8 mouse cellular contexts compared by ENCODE assay signal in genomic region chr7:64192261-64192943, GRCm38 (mm10). TPM values are rescaled to one million over a fixed set of nuclear protein-coding genes. Genes with fewer than 3 reads are reported as not detected.
DNase-seq lines count a peak whose midpoint lies in the region; ATAC-seq and TF ChIP-seq lines count a peak whose summit lies in the region.

No protein-coding gene starts in this region.

- H3K36me3 ChIP-seq in forebrain, embryonic 10.5 days (replicated peaks), result no peaks in the 10 kb centered on the region
- H3K36me3 ChIP-seq in forebrain, embryonic 12.5 days (replicated peaks), result no peaks in the 10 kb centered on the region
- H3K36me3 ChIP-seq in thymus, adult 2 months (ENCODE audit: control insufficient read depth, insufficient read depth, low read length), result no peaks in the 10 kb centered on the region
- no peaks in the 10 kb centered on the region for H3K36me3 ChIP-seq in myocyte (ENCODE audit: control insufficient read depth, insufficient read depth)

- H3K9me3 ChIP-seq in forebrain, embryonic 10.5 days, result no peaks in the 10 kb centered on the region
- no peaks in the 10 kb centered on the region for H3K9me3 ChIP-seq in forebrain, embryonic 12.5 days

- no peak for TF ChIP-seq POLR2A in thymus, adult 2 months (IDR thresholded peaks at IDR 0.05; ENCODE audit: control insufficient read depth, extremely low read depth, insufficient read depth, low read length, poor library complexity)
- TF ChIP-seq POLR2A in myocyte (IDR thresholded peaks at IDR 0.05; ENCODE audit: insufficient read length, low read depth), result no peak

- no peak overlapping the region for H3ac ChIP-seq in myocyte (ENCODE audit: control insufficient read depth, insufficient read length)

- H3K27me3 ChIP-seq in forebrain, embryonic 10.5 days (ENCODE audit: poor library complexity, severe bottlenecking), result no peaks in the 10 kb centered on the region
- no peaks in the 10 kb centered on the region for H3K27me3 ChIP-seq in forebrain, embryonic 12.5 days
- no peaks in the 10 kb centered on the region for H3K27me3 ChIP-seq in thymus, adult 2 months (ENCODE audit: control insufficient read depth, insufficient read depth, low read length)
- no peaks in the 10 kb centered on the region for H3K27me3 ChIP-seq in myocyte (ENCODE audit: control insufficient read depth, insufficient read depth, insufficient read length)

- DNase-seq in forebrain, embryonic 10.5 days (ENCODE audit: extremely low spot score, low spot score), result no peak
- peak; percentile 23 for DNase-seq in thymus, postnatal 4 days
- DNase-seq in thymus, adult 2 months, result no peak
- DNase-seq in gonadal fat pad, adult 2 months (ENCODE audit: low read depth), result peak; percentile 38
- DNase-seq in kidney, adult 9 months, result peak; percentile 35
- no peak for DNase-seq in spleen, adult 12 weeks (ENCODE audit: low spot score)

- no peak overlapping the region for H3K9ac ChIP-seq in forebrain, embryonic 12.5 days

- H3K4me3 ChIP-seq in forebrain, embryonic 10.5 days, result no peak overlapping the region
- H3K4me3 ChIP-seq in forebrain, embryonic 12.5 days (replicated peaks), result no peak overlapping the region
- H3K4me3 ChIP-seq in thymus, adult 2 months (ENCODE audit: control insufficient read depth, insufficient read depth, low read length), result no peak overlapping the region
- H3K4me3 ChIP-seq in myocyte, result no peak overlapping the region

- H3K27ac ChIP-seq in forebrain, embryonic 10.5 days, result 0 out of 2 replicates have a peak overlapping the region, but pooled peaks have one; percentile 1
- H3K27ac ChIP-seq in forebrain, embryonic 12.5 days, result no peak overlapping the region
- H3K27ac ChIP-seq in thymus, adult 2 months (ENCODE audit: control insufficient read depth, insufficient read depth, low read length), result no peak overlapping the region

- no peak overlapping the region for H3K4me2 ChIP-seq in forebrain, embryonic 12.5 days
- H3K4me2 ChIP-seq in myocyte (ENCODE audit: low read depth), result peak overlapping the region; percentile 40

- 68% methylated on average over 14 of the region's 14 CpGs for WGBS in forebrain, embryonic 10.5 days
- 69% methylated on average over 14 of the region's 14 CpGs for WGBS in forebrain, embryonic 12.5 days
- WGBS in thymus, adult 2 months, result 53% methylated on average over 14 of the region's 14 CpGs

- H3K4me1 ChIP-seq in forebrain, embryonic 10.5 days, result peaks cover 19% of the 10 kb centered on the region
- peaks cover 9% of the 10 kb centered on the region for H3K4me1 ChIP-seq in forebrain, embryonic 12.5 days
- peaks cover 15% of the 10 kb centered on the region for H3K4me1 ChIP-seq in thymus, adult 2 months (replicated peaks; ENCODE audit: control insufficient read depth, insufficient read depth, low read length)

- ATAC-seq in forebrain, embryonic 12.5 days (ENCODE audit: low FRiP score), result no peak

- H3K79me2 ChIP-seq in myocyte (ENCODE audit: control insufficient read depth, insufficient read depth), result no peaks in the 10 kb centered on the region

- TF ChIP-seq CTCF in thymus, adult 2 months (IDR thresholded peaks at IDR 0.05; ENCODE audit: borderline replicate concordance, control insufficient read depth, extremely low read depth, insufficient read depth, low read length, poor library complexity), result no peak

TF ChIP-seq in myocyte, 11 proteins besides CTCF, POLR2A, EP300 and RAD21:
- TF ChIP-seq MYOD1 (IDR thresholded peaks at IDR 0.05; ENCODE audit: control insufficient read depth in 1 of 3, insufficient read length in 2 of 3, low read depth in 2 of 3) (peak in 2 of 3 experiments; percentile 46 to 86), SRF (IDR thresholded peaks at IDR 0.05; ENCODE audit: control insufficient read depth, insufficient read length, low read depth) (no peak), MYOG (IDR thresholded peaks at IDR 0.05; ENCODE audit: control insufficient read depth in 1 of 3, insufficient read depth in 1 of 3, insufficient read length in 2 of 3, low read depth in 2 of 3) (peak in 2 of 3 experiments; percentile 64 to 89), USF1 (IDR thresholded peaks at IDR 0.05; ENCODE audit: low read depth) (peak; percentile 57), REST (IDR thresholded peaks at IDR 0.05; ENCODE audit: insufficient read depth, insufficient read length) (no peak), MAX (IDR thresholded peaks at IDR 0.05; ENCODE audit: low read depth) (no peak), E2F4 (IDR thresholded peaks at IDR 0.05; ENCODE audit: insufficient read depth) (no peak)

RNA-seq across cellular contexts. Expression of gene Trpm1, which starts 38.8 kb away (rescaled TPM):
- polyA plus RNA-seq in forebrain, embryonic 10.5 days (2016; fragmentation: Nextera tagmentation; extraction: Ambion mirVana), result 6.9 and 19.4 TPM in 2 replicates
- 0.63 and 2.0 TPM in 2 replicates for polyA plus RNA-seq in forebrain, embryonic 12.5 days (2016; fragmentation: Nextera tagmentation; extraction: Ambion mirVana)
- 1.7 and 2.3 TPM in 2 replicates for polyA plus RNA-seq in thymus, adult 2 months (2012; rRNA removed)
- 0.58 and 1.4 TPM in 2 replicates for polyA plus RNA-seq in gonadal fat pad, adult 2 months (2012; rRNA removed)
- polyA plus RNA-seq in myocyte (2012; fragmentation: generic; extraction: Trizol), result 0.17 TPM

Comparison
In these comparisons a context has a peak if more than half of its experiments do, and no peak if none do; other contexts are left out.
1. DNase-seq: peak in thymus, postnatal 4 days (single experiment), gonadal fat pad, adult 2 months (single experiment) and kidney, adult 9 months (single experiment); none in forebrain, embryonic 10.5 days (single experiment), thymus, adult 2 months (single experiment) and spleen, adult 12 weeks (single experiment).